Comparison of ENCODE assay signal across 12 mouse cellular contexts in the genomic region with DNA sequence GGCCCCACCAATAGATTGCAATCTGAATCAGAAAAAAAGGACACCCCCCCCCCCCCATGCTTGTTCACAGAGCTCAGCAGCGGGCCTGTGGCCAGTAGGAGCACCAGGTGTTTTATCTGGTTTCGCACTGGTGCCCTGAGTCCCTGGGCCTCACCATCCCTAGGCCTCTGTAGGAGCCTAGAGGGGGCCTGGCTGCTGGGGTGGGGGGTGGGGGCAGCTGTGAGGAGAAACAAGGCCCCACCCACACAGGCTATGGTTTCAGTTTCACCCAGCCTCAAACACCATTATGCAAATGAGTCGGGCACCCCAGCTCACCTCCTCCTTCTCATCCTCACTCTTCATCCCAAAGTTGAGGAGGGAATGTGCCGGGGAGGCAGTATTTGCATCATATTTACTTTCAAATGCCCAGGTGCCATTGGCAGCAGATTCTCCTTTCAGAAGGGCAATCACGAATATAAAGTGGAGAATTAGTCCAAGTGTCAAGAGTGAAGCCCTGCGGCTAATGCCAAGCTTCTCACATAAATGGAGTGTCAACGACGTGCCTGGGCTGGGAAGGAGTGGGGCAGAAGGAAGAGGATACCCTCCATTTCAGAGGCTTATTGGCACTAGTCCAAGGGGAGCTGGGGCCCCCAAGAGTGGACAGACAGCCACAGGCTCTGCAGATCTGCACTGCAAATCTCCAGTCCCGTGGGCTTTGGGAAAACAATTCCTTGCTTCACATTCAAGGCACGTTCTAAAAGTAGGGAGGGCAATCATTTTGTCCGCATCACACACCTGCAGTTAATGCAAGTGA.
DNase-seq lines count a peak whose midpoint lies in the region; ATAC-seq and TF ChIP-seq lines count a peak whose summit lies in the region.
"Had no signal": no experiment of that assay in that cellular context is flagged by ENCODE, and none has a peak within 500 bp of the region (broad histone marks: within the 10 kb centered on the region; RNA-seq: fewer than 3 reads in every experiment).

No protein-coding gene starts in this region.

- ATAC-seq in heart, embryonic 13.5 days (ENCODE audit: extremely low read depth, insufficient number of reproducible peaks, low FRiP score, low TSS enrichment) = no peak
- peak; percentile 33; the same call in 1 of the 2 replicates for ATAC-seq in liver, postnatal 0 days
- no peak for ATAC-seq in liver, embryonic 12.5 days
- ATAC-seq in inflammation-experienced regulatory T-cells, adult 6 months = peak; percentile 38

- H3K9me3 ChIP-seq in heart, embryonic 13.5 days = no peaks in the 10 kb centered on the region
- H3K9me3 ChIP-seq in liver, postnatal 0 days (ENCODE audit: low read length) = no peaks in the 10 kb centered on the region
- no peaks in the 10 kb centered on the region for H3K9me3 ChIP-seq in liver, embryonic 12.5 days (replicated peaks)

- no peak for DNase-seq in heart, adult 9 months (ENCODE audit: low spot score in 2 of 2)
- DNase-seq in liver, postnatal 0 days = no peak
- DNase-seq in CD4-positive, CD25-positive, alpha-beta regulatory T cell, adult 2 months (ENCODE audit: low read depth, low spot score) = peak; percentile 49
- no peak for DNase-seq in right cerebral cortex, adult 2 months (ENCODE audit: low spot score in 2 of 2)
- DNase-seq in cerebellum, adult 8-10 months = no peak
- DNase-seq: cerebellum, postnatal 36 days; kidney, adult 9 months had no signal

- WGBS in heart, embryonic 13.5 days = 34% methylated on average over 11 of the region's 11 CpGs
- WGBS in liver, postnatal 0 days (ENCODE audit: insufficient replicate concordance) = 55% methylated on average over 11 of the region's 11 CpGs
- WGBS in liver, embryonic 12.5 days (ENCODE audit: insufficient replicate concordance) = 57% methylated on average over 11 of the region's 11 CpGs

- H3K27me3 ChIP-seq in heart, embryonic 13.5 days (replicated peaks) = peaks cover 12% of the 10 kb centered on the region; the same call in 1 of the 2 replicates
- no peaks in the 10 kb centered on the region for H3K27me3 ChIP-seq in liver, postnatal 0 days (ENCODE audit: insufficient read depth, low read length)
- H3K27me3 ChIP-seq in liver, embryonic 12.5 days (replicated peaks) = no peaks in the 10 kb centered on the region

- H3K4me1 ChIP-seq in heart, embryonic 13.5 days = peaks cover 31% of the 10 kb centered on the region
- no peaks in the 10 kb centered on the region for H3K4me1 ChIP-seq in liver, postnatal 0 days (ENCODE audit: insufficient read depth)
- H3K4me1 ChIP-seq in liver, embryonic 12.5 days = peaks cover 14% of the 10 kb centered on the region

- no peak for TF ChIP-seq EP300 in liver, postnatal 0 days (IDR thresholded peaks at IDR 0.05; ENCODE audit: low read depth)

- H3K4me2 ChIP-seq in heart, embryonic 13.5 days = peak overlapping the region; percentile 40
- H3K4me2 ChIP-seq in liver, postnatal 0 days (ENCODE audit: low read depth, low read length) = 0 out of 2 replicates have a peak overlapping the region, but pooled peaks have one; percentile 5
- no peak overlapping the region for H3K4me2 ChIP-seq in liver, embryonic 12.5 days

- no peak overlapping the region for H3K27ac ChIP-seq in heart, embryonic 13.5 days (replicated peaks)
- H3K27ac ChIP-seq in liver, postnatal 0 days (ENCODE audit: low read depth) = no peak overlapping the region
- no peak overlapping the region for H3K27ac ChIP-seq in liver, embryonic 12.5 days
- H3K27ac ChIP-seq: left cerebral cortex, adult 2 months; liver, embryonic 14.5 days had no signal

- peak overlapping the region; percentile 52; the same call in 1 of the 2 replicates for H3K9ac ChIP-seq in heart, embryonic 13.5 days
- no peak overlapping the region for H3K9ac ChIP-seq in liver, postnatal 0 days (replicated peaks)
- no peak overlapping the region for H3K9ac ChIP-seq in liver, embryonic 12.5 days
- H3K9ac ChIP-seq: liver, embryonic 14.5 days had no signal

- TF ChIP-seq CTCF in liver, postnatal 0 days (IDR thresholded peaks at IDR 0.05; ENCODE audit: low read depth) = no peak

- H3K4me3 ChIP-seq in heart, embryonic 13.5 days = no peak overlapping the region
- no peak overlapping the region for H3K4me3 ChIP-seq in liver, postnatal 0 days (ENCODE audit: low read depth, low read length)
- no peak overlapping the region for H3K4me3 ChIP-seq in liver, embryonic 12.5 days
- H3K4me3 ChIP-seq: left cerebral cortex, adult 2 months had no signal

- H3K36me3 ChIP-seq in heart, embryonic 13.5 days = no peaks in the 10 kb centered on the region
- no peaks in the 10 kb centered on the region for H3K36me3 ChIP-seq in liver, postnatal 0 days (replicated peaks; ENCODE audit: insufficient read depth, low read length)
- no peaks in the 10 kb centered on the region for H3K36me3 ChIP-seq in liver, embryonic 12.5 days

Comparison
In these comparisons a context has a peak if more than half of its experiments do, and no peak if none do; other contexts are left out.
1. ATAC-seq: peak in liver, postnatal 0 days (single experiment) and inflammation-experienced regulatory T-cells, adult 6 months (single experiment); none in heart, embryonic 13.5 days (single experiment) and liver, embryonic 12.5 days (single experiment).